Mouse (Mus musculus): ENCODE results near the gene Kif18b.

Gene Kif18b

DNA sequence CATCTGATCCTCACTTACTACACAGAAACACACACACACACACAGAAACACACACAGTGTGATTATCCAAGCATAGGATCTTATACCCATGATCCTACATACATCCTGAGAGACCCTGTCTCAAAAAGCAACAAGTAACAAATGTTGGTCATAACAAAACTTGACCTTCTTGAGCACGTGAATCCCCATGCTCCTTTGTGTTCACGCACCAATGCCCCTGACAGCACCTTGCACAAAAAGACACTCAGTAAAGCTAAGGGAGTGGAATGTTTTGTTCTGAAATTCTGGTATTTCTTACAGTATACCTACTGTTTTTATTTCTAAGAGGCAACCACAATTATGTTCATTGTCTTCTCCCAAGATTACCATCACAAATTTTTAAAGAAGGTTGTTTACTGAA, 45.4 kb downstream of the Kif18b start:
- no peak for DNase-seq

DNA sequence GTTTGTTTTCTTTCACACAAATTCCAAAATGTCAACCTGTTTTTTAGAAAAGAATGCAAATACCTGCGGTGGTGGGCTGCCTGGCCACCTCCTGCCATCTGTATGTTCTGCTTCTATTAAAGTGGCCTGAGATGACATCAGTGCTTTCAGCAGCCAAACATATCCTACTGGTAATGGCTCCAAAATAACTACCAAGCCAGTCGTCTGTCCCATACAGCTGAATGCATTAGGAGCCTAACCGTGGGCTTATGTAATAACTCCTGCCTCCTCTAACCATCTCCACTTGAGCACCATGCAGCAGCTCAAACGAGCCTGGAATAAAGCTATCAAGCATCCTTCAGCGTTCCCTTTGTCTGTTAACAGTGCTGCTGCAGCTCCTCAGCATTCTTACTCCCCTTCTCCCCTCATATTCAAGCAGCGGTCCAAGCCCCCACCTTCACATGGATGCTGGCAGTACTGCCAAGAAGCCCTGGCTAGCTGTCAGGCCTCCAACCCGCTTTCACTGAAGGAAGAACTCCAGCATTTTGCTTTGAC, 50.1 kb downstream of the Kif18b start:
- no peak for DNase-seq

DNA sequence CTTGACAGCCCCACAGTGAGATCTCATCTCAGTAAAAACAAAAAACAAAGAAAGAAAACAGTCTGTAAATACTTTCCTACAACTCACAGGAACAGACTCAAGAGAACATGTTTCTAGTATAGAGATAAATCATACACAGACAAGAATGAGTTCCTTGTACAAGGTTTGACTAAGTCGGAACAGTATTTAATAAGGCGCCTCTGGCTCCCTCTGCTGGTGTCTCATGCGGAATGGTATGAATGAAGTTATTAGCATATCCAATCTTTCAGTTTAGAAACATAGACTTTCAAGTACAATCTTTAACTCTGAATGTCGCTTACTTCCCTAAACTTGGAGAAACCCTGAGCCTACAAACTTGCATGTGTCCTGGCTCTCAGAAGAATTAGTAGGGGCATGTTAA, 60.7 kb downstream of the Kif18b start:
- peak; percentile 76 for DNase-seq

- DNase-seq = no peak
Observed at GRCm38 (mm10) chr11:102859933-102860332, 65.0 kb downstream of the Kif18b start.

DNA sequence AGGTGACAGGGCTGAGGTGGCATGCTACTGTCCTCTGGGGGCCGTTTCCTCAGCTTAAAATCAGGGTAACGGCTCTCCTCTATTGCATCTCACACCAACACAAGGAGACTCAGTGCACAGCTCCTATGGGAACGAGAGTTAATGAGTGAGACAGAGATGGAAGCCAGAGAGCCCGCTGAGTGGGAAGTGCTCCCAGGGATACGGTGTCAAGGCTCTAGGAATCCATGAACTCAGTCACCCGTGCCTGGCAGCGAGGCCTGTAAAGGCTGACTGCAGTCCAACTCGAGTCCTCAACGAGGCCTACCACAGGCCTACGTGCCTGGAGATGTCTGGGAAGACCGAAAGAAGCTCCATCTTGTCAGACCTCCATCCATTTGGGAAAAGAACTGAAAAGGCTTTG, 66.0 kb downstream of the Kif18b start:
- DNase-seq = no peak

GRCm38 (mm10) chr11:102855941-102856340, 69.0 kb downstream of the Kif18b start:
- no peak for DNase-seq

Data from kidney, adult 18-20 months (tissue).